Mouse (Mus musculus): ENCODE measurements around the gene Bdkrb2. TPM values are rescaled to one million over a fixed set of nuclear protein-coding genes. Genes with fewer than 3 reads are reported as not detected.

Gene Bdkrb2
- total RNA-seq, 2 experiments from 2014 or later, result 7.4 to 11.6 TPM

Other genes starting within 250 kb of the Bdkrb2 start
- gene Tunar, start 229.4 kb upstream of the Bdkrb2 start, total RNA-seq (2021), result under 1 TPM; 0.21 to 0.57 TPM
- 1 to 10 TPM; 6.0 to 8.0 TPM for gene D430019H16Rik, start 109.4 kb upstream of the Bdkrb2 start, total RNA-seq (2021)
- not detected for gene Bdkrb1, start 39.9 kb downstream of the Bdkrb2 start, total RNA-seq (2021)
- gene Gskip, start 121.6 kb downstream of the Bdkrb2 start, total RNA-seq (2021), result 10 to 100 TPM; 17.2 to 17.9 TPM
- gene Atg2b, start 122.0 kb downstream of the Bdkrb2 start, total RNA-seq (2021), result 10 to 100 TPM; 24.2 to 28.3 TPM
- under 1 TPM; 0.12 to 0.18 TPM for gene Ak7, start 142.8 kb downstream of the Bdkrb2 start, total RNA-seq (2021)
- gene Papola, start 221.5 kb downstream of the Bdkrb2 start, total RNA-seq (2021), result 100 to 1,000 TPM; 165 to 177 TPM

Data from adrenal gland, postnatal 10 days (tissue).